Comparison of ENCODE assay signal across 1 mouse cellular context in the genomic region with DNA sequence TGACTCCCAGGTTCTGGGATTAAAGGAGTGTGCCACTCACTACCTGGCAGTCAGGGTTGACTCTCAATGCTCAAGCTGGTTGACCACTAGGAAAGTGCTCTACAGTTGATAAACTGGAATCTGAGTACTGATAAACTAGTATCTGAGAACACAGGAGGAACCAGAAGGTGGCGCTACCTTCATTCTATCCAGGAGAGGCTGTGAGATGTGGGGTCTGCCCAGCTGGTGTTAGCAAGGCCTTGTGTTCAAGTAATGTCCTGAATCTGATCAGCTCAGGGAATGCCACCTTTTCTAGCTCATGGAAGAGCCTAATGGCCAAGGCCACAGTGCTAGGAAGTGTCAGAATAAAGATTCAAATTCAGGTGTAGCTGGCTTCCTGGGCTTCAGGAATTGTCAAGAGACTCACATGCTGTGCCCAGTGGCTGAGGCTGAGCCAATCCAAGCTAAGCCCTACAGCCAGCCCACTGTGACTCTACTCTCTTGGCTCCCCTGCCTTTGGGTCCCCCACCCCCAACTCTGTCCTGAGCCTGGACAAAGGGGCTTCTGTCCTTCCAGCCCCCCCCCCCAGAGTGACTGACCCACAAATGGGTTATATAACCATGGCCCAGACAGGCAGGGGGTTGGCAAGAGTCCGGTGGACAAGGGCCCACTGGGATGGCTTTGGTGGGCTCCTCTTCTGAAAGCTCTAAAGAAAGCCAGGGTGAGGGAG.
TF ChIP-seq lines count a peak whose summit lies in the region.

No protein-coding gene starts in this region.

TF ChIP-seq in CH12.LX, 34 proteins besides CTCF, POLR2A, EP300 and RAD21:
- TF ChIP-seq ZC3H11A (IDR thresholded peaks at IDR 0.05; ENCODE audit: low read depth, low read length) (0 out of 2 replicates have a peak, but pooled peaks have one; percentile 20), MAX (IDR thresholded peaks at IDR 0.05; ENCODE audit: low read length) (no peak), NELFE (IDR thresholded peaks at IDR 0.05; ENCODE audit: low read depth, low read length) (0 out of 2 replicates have a peak, but pooled peaks have one; percentile 23), SMC3 (IDR thresholded peaks at IDR 0.05; ENCODE audit: low read depth, low read length) (peak; percentile 68), CHD1 (IDR thresholded peaks at IDR 0.05; ENCODE audit: low read depth, low read length) (no peak)
TF ChIP-seq in CH12.LX: peak in this region for 3.
